Mouse (Mus musculus) thymus, postnatal 10 days (tissue): ENCODE measurements around the gene Gpr83.

Source experiments
- DNase-seq, 2 experiments: peaks; one replicate each; pipeline ENCODE4 v3.0.0; 2021; ENCODE audit warnings: low spot score in 2 of 2

Gpr83 gene

DNA sequence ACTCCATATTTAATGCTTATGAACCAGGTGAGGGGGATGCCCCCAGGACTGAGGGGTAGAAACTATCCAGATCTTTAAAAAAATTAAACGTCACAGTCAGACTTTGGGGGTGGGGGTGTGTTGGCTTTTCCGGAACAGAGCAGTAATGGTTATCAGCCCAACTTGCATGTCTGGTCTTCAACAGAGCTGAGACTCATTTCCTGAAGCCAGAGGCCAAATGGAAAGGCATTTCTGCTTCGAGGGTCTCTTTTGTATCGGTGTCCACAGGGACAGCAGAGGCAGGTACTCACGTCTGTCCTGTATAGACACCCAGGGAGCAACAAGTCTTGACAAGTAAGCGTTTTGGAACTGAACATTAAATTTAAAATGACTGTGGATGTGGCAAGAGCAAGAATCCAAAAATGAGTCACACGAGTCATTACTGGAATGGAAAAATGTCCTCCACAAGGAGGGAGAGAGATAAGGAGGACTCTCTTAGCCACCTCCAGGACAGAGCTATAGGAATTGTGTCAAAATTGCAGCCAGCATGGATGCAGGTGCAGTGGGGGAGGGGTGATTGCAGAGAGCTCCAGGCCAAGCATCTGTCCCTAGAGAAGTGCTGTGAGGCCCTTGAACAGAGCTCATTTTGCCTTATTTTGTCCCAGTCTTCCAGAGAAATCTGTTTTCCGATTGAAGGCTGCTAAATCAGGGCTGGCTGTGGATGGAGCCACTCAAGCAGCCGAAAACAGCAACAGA lies 44.9 kb downstream of the Gpr83 start:
- peak; percentile 44 to 67 for DNase-seq

DNA sequence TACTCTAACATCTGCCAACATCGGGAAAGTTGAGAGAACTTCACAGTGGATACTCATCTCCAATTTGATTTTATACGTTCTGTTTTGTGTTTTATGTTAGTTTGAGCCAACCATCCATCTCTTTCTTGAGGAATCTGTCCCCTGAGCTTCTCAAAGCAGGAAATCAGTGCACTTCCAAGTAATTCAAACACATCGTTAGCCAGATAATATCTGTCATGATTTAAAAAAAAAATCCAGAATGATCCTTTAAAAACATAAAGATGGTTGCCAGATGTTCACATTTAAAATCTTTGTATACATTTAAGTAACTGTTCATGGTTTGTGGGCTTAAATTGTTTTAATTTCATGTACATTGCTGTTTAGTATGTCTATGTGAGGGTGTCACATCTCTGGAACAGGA lies 45.9 kb downstream of the Gpr83 start:
- no peak for DNase-seq

DNA sequence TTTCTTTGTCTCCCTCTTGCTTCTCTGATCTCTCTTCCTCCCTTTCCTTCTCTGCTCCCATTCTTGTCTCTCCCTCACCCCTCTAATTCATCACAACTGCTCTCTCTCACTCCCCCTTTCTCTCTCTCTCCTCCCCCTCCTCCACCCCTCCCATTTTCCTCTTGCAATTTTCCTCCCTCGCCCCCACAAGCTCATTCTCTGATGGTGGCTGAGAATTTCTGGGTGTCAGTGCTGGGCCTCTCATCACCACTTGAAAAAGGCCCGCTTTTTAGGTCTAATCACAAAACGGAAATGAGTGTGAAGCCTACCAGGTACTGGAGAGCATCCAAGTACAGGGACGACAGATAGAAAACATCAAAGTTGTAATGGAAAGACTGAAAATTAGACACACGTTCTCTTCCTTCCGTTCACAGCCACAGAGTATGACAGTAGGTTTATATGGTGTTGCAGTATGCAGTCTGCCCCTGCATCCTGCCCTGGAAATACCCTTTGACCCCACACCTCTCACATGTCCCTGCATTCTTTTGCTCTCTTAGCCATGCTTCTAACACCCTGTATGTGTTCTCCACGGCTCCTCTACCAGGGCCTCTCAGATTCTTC lies 47.9 kb downstream of the Gpr83 start:
- DNase-seq = no peak

DNA sequence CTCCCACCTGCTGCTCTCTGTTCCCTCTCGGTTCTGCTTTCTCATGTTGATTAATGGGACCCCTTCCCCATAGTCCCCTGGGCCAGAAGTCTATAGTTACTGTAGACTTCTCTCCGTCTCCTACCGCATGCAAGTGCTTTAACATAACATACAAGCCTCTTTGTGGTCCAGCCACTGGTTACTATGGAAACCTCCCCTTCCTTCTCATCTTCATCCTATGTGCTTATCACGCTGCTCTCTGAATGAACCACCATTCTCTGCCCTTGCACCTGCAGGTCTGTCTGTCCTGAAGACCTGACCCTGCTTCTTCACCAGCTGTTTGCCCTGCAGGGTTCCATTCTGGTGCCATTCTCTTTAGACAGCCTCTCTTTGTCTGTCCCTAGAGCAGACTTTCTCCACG lies 50.0 kb downstream of the Gpr83 start:
- no peak for DNase-seq

DNA sequence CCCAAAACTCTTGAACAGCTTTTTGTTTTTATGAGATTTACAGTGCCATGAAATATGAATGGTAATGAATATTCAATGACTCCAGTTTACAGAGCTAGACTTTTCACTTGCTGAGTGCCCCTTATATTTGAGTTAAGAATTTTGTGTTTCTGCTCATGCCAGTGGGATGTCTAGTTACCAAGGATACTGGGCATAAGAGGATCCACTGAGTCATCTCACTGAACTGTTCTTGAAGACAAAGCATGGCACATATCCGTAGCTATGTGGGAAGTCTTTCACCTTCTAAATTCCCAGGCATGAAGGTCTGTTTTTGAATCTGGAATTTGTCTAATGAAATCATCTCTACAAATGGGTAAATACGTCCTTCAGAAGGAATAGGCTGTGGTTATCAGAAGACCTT lies 52.0 kb downstream of the Gpr83 start:
- DNase-seq = no peak

DNA sequence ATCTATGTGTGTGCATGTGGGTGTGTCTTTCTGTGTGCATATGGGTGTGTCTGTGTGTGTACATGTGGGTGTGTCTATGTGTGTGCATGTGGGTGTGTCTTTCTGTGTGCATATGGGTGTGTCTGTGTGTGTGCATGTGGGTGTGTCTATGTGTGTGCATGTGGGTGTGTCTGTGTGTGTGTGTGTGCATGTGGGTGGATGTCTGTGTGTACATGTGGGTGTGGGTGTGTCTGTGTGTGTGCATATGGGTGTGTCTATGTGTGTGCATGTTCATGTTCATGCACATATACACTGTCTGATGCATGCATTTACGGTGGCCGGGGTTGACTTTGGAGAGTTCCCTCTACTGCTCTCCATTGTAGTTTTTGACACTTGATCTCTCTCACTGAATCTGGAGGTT lies 57.7 kb downstream of the Gpr83 start:
- DNase-seq = no peak

DNA sequence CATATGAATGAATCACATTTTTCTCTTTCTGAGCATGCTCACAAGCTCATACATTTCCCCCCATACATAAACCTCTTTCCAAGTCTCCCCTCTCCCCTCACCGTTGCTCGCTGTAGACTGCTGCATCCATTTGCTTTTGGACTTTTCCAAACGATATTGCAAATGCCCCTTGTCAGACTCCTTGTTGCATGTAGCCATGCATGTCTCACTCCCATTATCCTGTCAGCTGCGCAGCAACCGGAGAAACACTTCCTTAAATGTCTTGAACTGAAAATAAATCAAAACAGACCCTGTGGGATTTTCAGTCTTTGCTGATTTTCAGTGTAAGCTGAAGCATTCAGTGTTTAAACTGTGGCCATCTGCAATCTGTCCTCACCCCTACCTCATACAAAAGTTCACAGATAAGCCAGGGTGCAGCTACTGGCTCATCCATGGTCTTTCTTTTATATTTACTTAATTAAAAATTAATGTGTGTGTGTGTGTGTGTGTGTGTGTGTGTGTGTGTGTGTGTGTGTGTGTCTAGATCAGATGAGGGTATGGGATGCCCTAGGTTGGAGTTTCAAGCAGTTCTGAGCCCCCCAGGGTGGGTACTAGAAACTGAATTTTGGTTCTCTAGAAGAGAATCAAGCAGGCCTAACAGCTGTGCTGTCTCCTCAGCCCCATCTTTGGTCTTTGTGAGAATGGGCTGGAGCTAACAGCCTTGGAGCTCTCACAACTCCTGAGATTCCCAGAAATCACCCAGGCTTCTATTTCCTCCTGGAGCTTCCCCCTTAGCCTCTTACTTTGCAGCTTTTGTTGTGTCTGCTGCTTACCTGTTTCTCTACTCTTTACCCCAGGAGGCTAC lies 59.0 kb downstream of the Gpr83 start:
- no peak for DNase-seq
